Mouse (Mus musculus) lung, postnatal 0 days (tissue): Measurements from ENCODE around the gene Ldb1.

Source experiments
- CTCF ChIP-seq: IDR thresholded peaks from 2 replicates; pipeline ENCODE4 v1.5.1; 2016; ENCODE audit warnings: antibody characterized with exemption, mild to moderate bottlenecking
- EP300 ChIP-seq: IDR thresholded peaks from 2 replicates; pipeline ENCODE4 v1.6.1; 2016; ENCODE audit warnings: antibody characterized with exemption, mild to moderate bottlenecking, control low read depth

DNA sequence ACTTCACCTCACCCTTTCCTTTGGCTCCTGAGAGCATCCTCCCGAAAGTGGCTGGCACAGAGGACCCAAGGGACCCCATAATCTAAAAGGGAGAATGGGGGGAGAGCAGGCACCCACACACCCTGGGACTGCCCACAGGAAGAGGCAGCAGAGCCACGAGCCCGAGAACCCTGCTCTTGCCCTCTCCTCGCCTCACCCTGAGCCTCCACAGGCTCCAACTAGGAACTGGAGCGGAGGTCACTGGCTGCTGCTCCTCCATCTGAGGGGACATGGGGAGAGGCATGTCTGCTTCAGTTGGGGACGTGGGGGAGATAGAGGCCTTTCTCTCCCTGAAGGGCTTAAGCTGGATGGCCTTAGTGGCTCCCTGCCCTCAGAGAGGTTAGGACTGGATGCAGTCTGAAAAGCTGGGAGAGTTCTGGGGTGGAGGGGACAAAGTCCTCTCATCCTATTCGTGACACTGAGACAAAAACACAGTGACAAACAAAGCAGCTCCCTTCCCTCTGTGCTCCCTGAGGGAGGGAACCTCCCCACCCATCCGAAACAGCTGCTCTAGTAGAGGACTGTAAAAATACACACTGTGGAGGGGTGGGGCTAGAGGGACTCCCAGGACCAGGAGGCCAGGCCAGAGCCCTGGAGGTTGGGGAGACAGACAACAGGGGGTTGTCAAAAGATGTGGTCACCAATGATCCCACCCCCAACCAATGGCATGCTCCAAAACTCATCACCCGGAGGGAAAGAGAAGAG is 13.2 kb downstream of the Ldb1 start:
- no peak for TF ChIP-seq CTCF
- TF ChIP-seq EP300 = no peak
